Mouse (Mus musculus) limb, embryonic 10.5 days (tissue): ENCODE data around the gene Tdrd7. TPM values are rescaled to one million over a fixed set of nuclear protein-coding genes. Genes with fewer than 3 reads are reported as not detected.

Source experiments
- polyA plus RNA-seq: library from polyadenylated mRNA; unstranded; fragments of >200 nt; fragmentation: Nextera tagmentation; extraction: Ambion mirVana; gene quantifications from 2 replicates; pipeline ENCODE4 v1.2.1, GENCODE M21; 2016

The Tdrd7 gene
- polyA plus RNA-seq, 1 experiment from 2014 or later = 3.1 TPM

Other genes with a start within 250 kb of the Tdrd7 start
- 2.5 and 2.9 TPM in 2 replicates for gene Aldh1b1, start 166.3 kb upstream of the Tdrd7 start, polyA plus RNA-seq
- 0.28 and 0.48 TPM in 2 replicates for gene Igfbpl1, start 138.4 kb upstream of the Tdrd7 start, polyA plus RNA-seq
- gene Stra6l, start 116.7 kb upstream of the Tdrd7 start, polyA plus RNA-seq = 0.83 and 1.7 TPM in 2 replicates
- gene Ccdc180, start 75.0 kb upstream of the Tdrd7 start, polyA plus RNA-seq = not detected in 2 replicates
- gene Tmod1, start 73.6 kb downstream of the Tdrd7 start, polyA plus RNA-seq = 2.0 TPM in 2 replicates
- gene Ncbp1, start 173.3 kb downstream of the Tdrd7 start, polyA plus RNA-seq = 118 and 129 TPM in 2 replicates
- 65.8 and 72.8 TPM in 2 replicates for gene Tstd2, start 173.4 kb downstream of the Tdrd7 start, polyA plus RNA-seq
- gene Xpa, start 231.0 kb downstream of the Tdrd7 start, polyA plus RNA-seq = 18.4 and 24.1 TPM in 2 replicates